Mouse (Mus musculus) lung, embryonic 14.5 days (tissue): ENCODE results near the gene Gabpb2. TPM values are rescaled to one million over a fixed set of nuclear protein-coding genes. Genes with fewer than 3 reads are reported as not detected.
A peak's percentile ranks its signal among the peaks of the same experiment; 100 is the strongest.

Source experiments
- ATAC-seq: fragments of 200-750 bp; cut with Nextera tagmentation; 2 replicates; pipeline ENCODE4 v1.8.0; 2017; ENCODE audit warnings: mild to moderate bottlenecking, moderate TSS enrichment, moderate library complexity; ENCODE audit not compliant: insufficient read depth
- DNase-seq: peaks from one replicate; pipeline ENCODE4 v3.0.0-alpha.2; 2015
- H3K27ac ChIP-seq: fragments of 300-500 bp; sonication (generic); 2 replicates; pipeline ENCODE4 v1.5.1; 2014; ENCODE audit warnings: low read depth, mild to moderate bottlenecking, moderate library complexity
- H3K27me3 ChIP-seq: fragments of 300-500 bp; sonication (generic); 2 replicates; pipeline ENCODE4 v1.6.1; 2014; ENCODE audit warnings: low read length, control low read depth; ENCODE audit not compliant: insufficient read depth
- H3K36me3 ChIP-seq: fragments of 300-500 bp; sonication (generic); 2 replicates; pipeline ENCODE4 v1.6.1; 2014; ENCODE audit warnings: control low read depth; ENCODE audit not compliant: insufficient read depth
- H3K4me1 ChIP-seq: fragments of 300-500 bp; sonication (generic); 2 replicates; pipeline ENCODE4 v1.6.1; 2014; ENCODE audit warnings: antibody characterized with exemption, control low read depth; ENCODE audit not compliant: insufficient read depth
- H3K4me2 ChIP-seq: fragments of 300-500 bp; sonication (generic); 2 replicates; pipeline ENCODE4 v1.6.1; 2014; ENCODE audit warnings: mild to moderate bottlenecking
- H3K4me3 ChIP-seq: fragments of 300-500 bp; sonication (generic); 2 replicates; pipeline ENCODE4 v1.5.1; 2014; ENCODE audit warnings: low read depth, low read length
- H3K9ac ChIP-seq: fragments of 300-500 bp; sonication (generic); 2 replicates; pipeline ENCODE4 v1.6.1; 2014
- H3K9me3 ChIP-seq: fragments of 300-500 bp; sonication (generic); 2 replicates; pipeline ENCODE4 v1.6.1; 2016; ENCODE audit warnings: low read depth, low read length, control low read depth
- CTCF ChIP-seq: IDR thresholded peaks from 2 replicates; pipeline ENCODE4 v1.5.1; 2016; ENCODE audit warnings: antibody characterized with exemption, low read depth
- WGBS: fragments of 180-500 bp; shearing (Covaris S2); extraction: QIAGEN DNeasy Blood & Tissue Kit; methylation state at CpG from one replicate; pipeline ENCODE4 v1.1.7; 2014; 5-methylcytosine and 5-hydroxymethylcytosine counted together
- polyA plus RNA-seq: library from polyadenylated mRNA; unstranded; fragments of >200 nt; fragmentation: Nextera tagmentation; extraction: Ambion mirVana; gene quantifications from 2 replicates; pipeline ENCODE4 v1.2.1, GENCODE M21; 2014

Gene Gabpb2
- polyA plus RNA-seq, 1 experiment from 2014 or later: 13.4 TPM

DNA sequence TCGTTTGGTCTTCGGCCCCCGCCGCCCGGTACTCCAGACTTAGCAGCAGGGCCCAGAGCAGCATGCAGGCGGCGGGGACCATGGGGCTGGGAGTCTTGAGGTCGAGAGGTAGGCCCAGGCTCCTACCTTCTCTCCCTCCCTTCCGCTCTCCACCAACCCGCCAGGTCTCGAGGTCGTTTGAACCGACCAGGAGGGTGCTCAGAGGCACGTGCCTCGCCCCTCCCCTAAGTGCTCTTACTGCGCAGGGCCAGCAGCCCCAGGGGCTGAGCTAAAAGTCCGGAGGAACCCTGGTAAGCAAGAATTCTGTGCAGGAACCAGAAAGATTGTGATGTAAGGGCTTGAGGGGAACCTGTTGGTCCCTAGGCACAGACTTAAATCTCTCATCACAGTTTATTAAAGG is 23.2 kb upstream of the Gabpb2 start:
- Histone ChIP-seq H3K4me2 (peak overlapping the region; percentile 39), H3K9ac (no peak overlapping the region), H3K9me3 (no peaks in the 10 kb centered on the region), H3K4me3 (0 out of 2 replicates have a peak overlapping the region, but pooled peaks have one; percentile 6), H3K27ac (no peak overlapping the region), H3K4me1 (no peaks in the 10 kb centered on the region), H3K36me3 (peaks cover 27% of the 10 kb centered on the region), H3K27me3 (no peaks in the 10 kb centered on the region)
- 20% methylated on average over 17 of the region's 17 CpGs for WGBS
- ATAC-seq (peak; percentile 38; the same call in 1 of the 2 replicates), DNase-seq (no peak)
- TF ChIP-seq CTCF: no peak

- Histone ChIP-seq H3K27ac (no peak overlapping the region), H3K4me1 (no peaks in the 10 kb centered on the region), H3K36me3 (peaks cover 35% of the 10 kb centered on the region), H3K9ac (no peak overlapping the region), H3K9me3 (no peaks in the 10 kb centered on the region), H3K27me3 (no peaks in the 10 kb centered on the region), H3K4me2 (no peak overlapping the region), H3K4me3 (no peak overlapping the region)
- no peak for TF ChIP-seq CTCF
- 82% methylated on average over 12 of the region's 12 CpGs for WGBS
- no peak for ATAC-seq
- DNase-seq: no peak
Measured at GRCm38 (mm10) chr3:95239971-95240370, 22.3 kb upstream of the Gabpb2 start.

GRCm38 (mm10) chr3:95239022-95239421 is 21.3 kb upstream of the Gabpb2 start:
- no peak overlapping the region for H3K4me3 ChIP-seq
- H3K9me3 ChIP-seq: no peaks in the 10 kb centered on the region
- H3K27ac ChIP-seq: no peak overlapping the region
- DNase-seq (no peak), ATAC-seq (no peak)
- H3K9ac ChIP-seq: no peak overlapping the region
- no peaks in the 10 kb centered on the region for H3K27me3 ChIP-seq
- 81% methylated on average over 6 of the region's 6 CpGs for WGBS
- 0 out of 2 replicates have a peak, but pooled peaks have one; percentile 6 for TF ChIP-seq CTCF
- no peak overlapping the region for H3K4me2 ChIP-seq
- peaks cover 44% of the 10 kb centered on the region for H3K36me3 ChIP-seq
- H3K4me1 ChIP-seq: no peaks in the 10 kb centered on the region

GRCm38 (mm10) chr3:95237541-95238099 is 19.9 kb upstream of the Gabpb2 start:
- TF ChIP-seq CTCF: no peak
- WGBS: 83% methylated on average over 8 of the region's 8 CpGs

GRCm38 (mm10) chr3:95235386-95236301 is 17.9 kb upstream of the Gabpb2 start:
- no peak for TF ChIP-seq CTCF
- Histone ChIP-seq H3K27ac (no peak overlapping the region), H3K4me3 (no peak overlapping the region), H3K4me1 (peaks cover 4% of the 10 kb centered on the region; the same call in 1 of the 2 replicates), H3K9ac (no peak overlapping the region), H3K4me2 (no peak overlapping the region), H3K9me3 (no peaks in the 10 kb centered on the region), H3K27me3 (no peaks in the 10 kb centered on the region), H3K36me3 (peaks cover 73% of the 10 kb centered on the region)
- ATAC-seq (no peak), DNase-seq (no peak)
- WGBS: 76% methylated on average over 23 of the region's 23 CpGs

More at GRCm38 (mm10) chr3:95237541-95238099, 19.9 kb upstream of the Gabpb2 start:
- H3K4me2 ChIP-seq: no peak overlapping the region
- H3K9me3 ChIP-seq: no peaks in the 10 kb centered on the region
- no peak overlapping the region; the same call in 1 of the 2 replicates for H3K27ac ChIP-seq
- no peaks in the 10 kb centered on the region for H3K27me3 ChIP-seq
- H3K36me3 ChIP-seq: peaks cover 58% of the 10 kb centered on the region
- ATAC-seq (no peak), DNase-seq (no peak)
- no peak overlapping the region for H3K9ac ChIP-seq
- H3K4me3 ChIP-seq: no peak overlapping the region
- H3K4me1 ChIP-seq: no peaks in the 10 kb centered on the region

- no peak overlapping the region for H3K4me3 ChIP-seq
- ATAC-seq (no peak), DNase-seq (no peak)
- no peaks in the 10 kb centered on the region for H3K27me3 ChIP-seq
- H3K9ac ChIP-seq: no peak overlapping the region
- no peaks in the 10 kb centered on the region for H3K9me3 ChIP-seq
- H3K4me2 ChIP-seq: no peak overlapping the region
- 85% methylated on average over 16 of the region's 16 CpGs for WGBS
- no peak for TF ChIP-seq CTCF
- H3K4me1 ChIP-seq: peaks cover 10% of the 10 kb centered on the region; the same call in 1 of the 2 replicates
- H3K36me3 ChIP-seq: peaks cover 72% of the 10 kb centered on the region
- H3K27ac ChIP-seq: no peak overlapping the region
Measured at GRCm38 (mm10) chr3:95233303-95233980, 15.7 kb upstream of the Gabpb2 start.
